Mouse (Mus musculus): ENCODE measurements around the gene Map4k4. TPM values are rescaled to one million over a fixed set of nuclear protein-coding genes. Genes with fewer than 3 reads are reported as not detected.

Map4k4 gene
- polyA plus RNA-seq, 1 experiment: 166 TPM

GRCm38 (mm10) chr1:39940342-39940741 is 39.6 kb downstream of the Map4k4 start:
- DNase-seq: no peak
- peaks cover 50% of the 10 kb centered on the region for H3K4me1 ChIP-seq (ENCODE audit: control insufficient read depth, insufficient read depth, low read length)
- no peak overlapping the region for H3K4me3 ChIP-seq (replicated peaks; ENCODE audit: insufficient read depth, low read depth, low read length)
- no peak overlapping the region for H3K27ac ChIP-seq (ENCODE audit: insufficient read depth, low read length)
- 84% methylated on average over 2 of the region's 2 CpGs for WGBS
- no peaks in the 10 kb centered on the region for H3K27me3 ChIP-seq (ENCODE audit: control insufficient read depth, insufficient read depth, low read length)
- TF ChIP-seq POLR2A (IDR thresholded peaks at IDR 0.05; ENCODE audit: borderline replicate concordance, insufficient read depth, low read length): no peak
- no peak for TF ChIP-seq CTCF (IDR thresholded peaks at IDR 0.05; ENCODE audit: borderline replicate concordance, insufficient read depth, low read depth, low read length)

- Histone ChIP-seq H3K4me1 (ENCODE audit: control insufficient read depth, insufficient read depth, low read length) (peaks cover 52% of the 10 kb centered on the region), H3K27me3 (ENCODE audit: control insufficient read depth, insufficient read depth, low read length) (no peaks in the 10 kb centered on the region), H3K4me3 (replicated peaks; ENCODE audit: insufficient read depth, low read depth, low read length) (no peak overlapping the region), H3K27ac (ENCODE audit: insufficient read depth, low read length) (peak overlapping the region; percentile 31; the same call in 1 of the 2 replicates)
- peak; percentile 66 to 83 for DNase-seq
- no peak for TF ChIP-seq POLR2A (IDR thresholded peaks at IDR 0.05; ENCODE audit: borderline replicate concordance, insufficient read depth, low read length)
- TF ChIP-seq CTCF (IDR thresholded peaks at IDR 0.05; ENCODE audit: borderline replicate concordance, insufficient read depth, low read depth, low read length): no peak
- 29% methylated on average over 10 of the region's 10 CpGs for WGBS
Observed at GRCm38 (mm10) chr1:39941237-39942179, 40.8 kb downstream of the Map4k4 start.

- WGBS: 8% methylated on average over 8 of the region's 8 CpGs
- Histone ChIP-seq H3K27ac (ENCODE audit: insufficient read depth, low read length) (peak overlapping the region; percentile 63; the same call in 1 of the 2 replicates), H3K4me1 (ENCODE audit: control insufficient read depth, insufficient read depth, low read length) (peaks cover 61% of the 10 kb centered on the region), H3K4me3 (replicated peaks; ENCODE audit: insufficient read depth, low read depth, low read length) (no peak overlapping the region), H3K27me3 (ENCODE audit: control insufficient read depth, insufficient read depth, low read length) (no peaks in the 10 kb centered on the region)
- TF ChIP-seq CTCF (IDR thresholded peaks at IDR 0.05; ENCODE audit: borderline replicate concordance, insufficient read depth, low read depth, low read length): no peak
- TF ChIP-seq POLR2A (IDR thresholded peaks at IDR 0.05; ENCODE audit: borderline replicate concordance, insufficient read depth, low read length): no peak
- DNase-seq: peak; percentile 68
Observed at GRCm38 (mm10) chr1:39942935-39943334, 42.2 kb downstream of the Map4k4 start.

- Histone ChIP-seq H3K27ac (ENCODE audit: insufficient read depth, low read length) (peak overlapping the region; percentile 30; the same call in 1 of the 2 replicates), H3K4me3 (replicated peaks; ENCODE audit: insufficient read depth, low read depth, low read length) (no peak overlapping the region), H3K4me1 (ENCODE audit: control insufficient read depth, insufficient read depth, low read length) (peaks cover 65% of the 10 kb centered on the region), H3K27me3 (ENCODE audit: control insufficient read depth, insufficient read depth, low read length) (no peaks in the 10 kb centered on the region)
- TF ChIP-seq POLR2A (IDR thresholded peaks at IDR 0.05; ENCODE audit: borderline replicate concordance, insufficient read depth, low read length) (no peak), CTCF (IDR thresholded peaks at IDR 0.05; ENCODE audit: borderline replicate concordance, insufficient read depth, low read depth, low read length) (no peak)
- DNase-seq: no peak
- 32% methylated on average over 5 of the region's 5 CpGs for WGBS
Observed at GRCm38 (mm10) chr1:39944306-39944971, 43.7 kb downstream of the Map4k4 start.

- WGBS: 55% methylated on average over 4 of the region's 4 CpGs
- Histone ChIP-seq H3K27me3 (ENCODE audit: control insufficient read depth, insufficient read depth, low read length) (no peaks in the 10 kb centered on the region), H3K4me3 (replicated peaks; ENCODE audit: insufficient read depth, low read depth, low read length) (no peak overlapping the region), H3K27ac (ENCODE audit: insufficient read depth, low read length) (no peak overlapping the region; the same call in 1 of the 2 replicates), H3K4me1 (ENCODE audit: control insufficient read depth, insufficient read depth, low read length) (peaks cover 61% of the 10 kb centered on the region)
- no peak for DNase-seq
- TF ChIP-seq CTCF (IDR thresholded peaks at IDR 0.05; ENCODE audit: borderline replicate concordance, insufficient read depth, low read depth, low read length): no peak
- TF ChIP-seq POLR2A (IDR thresholded peaks at IDR 0.05; ENCODE audit: borderline replicate concordance, insufficient read depth, low read length): no peak
Observed at GRCm38 (mm10) chr1:39944972-39945323, 44.2 kb downstream of the Map4k4 start.

- Histone ChIP-seq H3K27ac (ENCODE audit: insufficient read depth, low read length) (no peak overlapping the region), H3K4me3 (replicated peaks; ENCODE audit: insufficient read depth, low read depth, low read length) (no peak overlapping the region), H3K27me3 (ENCODE audit: control insufficient read depth, insufficient read depth, low read length) (no peaks in the 10 kb centered on the region), H3K4me1 (ENCODE audit: control insufficient read depth, insufficient read depth, low read length) (peaks cover 53% of the 10 kb centered on the region)
- DNase-seq: no peak
- no peak for TF ChIP-seq POLR2A (IDR thresholded peaks at IDR 0.05; ENCODE audit: borderline replicate concordance, insufficient read depth, low read length)
- TF ChIP-seq CTCF (IDR thresholded peaks at IDR 0.05; ENCODE audit: borderline replicate concordance, insufficient read depth, low read depth, low read length): no peak
- 73% methylated on average over 4 of the region's 4 CpGs for WGBS
Observed at GRCm38 (mm10) chr1:39946391-39946790, 45.7 kb downstream of the Map4k4 start.

GRCm38 (mm10) chr1:39947179-39947578 is 46.5 kb downstream of the Map4k4 start:
- H3K4me1 ChIP-seq (ENCODE audit: control insufficient read depth, insufficient read depth, low read length): peaks cover 51% of the 10 kb centered on the region
- no peaks in the 10 kb centered on the region for H3K27me3 ChIP-seq (ENCODE audit: control insufficient read depth, insufficient read depth, low read length)
- 12% methylated on average over 6 of the region's 6 CpGs for WGBS

More at GRCm38 (mm10) chr1:39947179-39947578, 46.5 kb downstream of the Map4k4 start:
- DNase-seq: peak; percentile 59 to 71
- TF ChIP-seq POLR2A (IDR thresholded peaks at IDR 0.05; ENCODE audit: borderline replicate concordance, insufficient read depth, low read length) (no peak), CTCF (IDR thresholded peaks at IDR 0.05; ENCODE audit: borderline replicate concordance, insufficient read depth, low read depth, low read length) (no peak)
- H3K27ac ChIP-seq (ENCODE audit: insufficient read depth, low read length): no peak overlapping the region
- H3K4me3 ChIP-seq (replicated peaks; ENCODE audit: insufficient read depth, low read depth, low read length): no peak overlapping the region
